Mouse (Mus musculus): Measurements from ENCODE around the gene Mipol1. TPM values are rescaled to one million over a fixed set of nuclear protein-coding genes. Genes with fewer than 3 reads are reported as not detected.

Gene Mipol1
- polyA plus RNA-seq, 1 experiment = not detected

GRCm38 (mm10) chr12:57538588-57539550 lies 308.6 kb downstream of the Mipol1 start:
- Histone ChIP-seq H3K4me3 (ENCODE audit: insufficient read depth, low read depth, low read length) (no peak overlapping the region), H3K27ac (ENCODE audit: insufficient read depth, low read depth, low read length) (no peak overlapping the region), H3K4me1 (ENCODE audit: control insufficient read depth, insufficient read depth, low read length) (no peaks in the 10 kb centered on the region)
- no peak for TF ChIP-seq POLR2A (IDR thresholded peaks at IDR 0.05; ENCODE audit: insufficient read depth, low read depth, low read length)
- WGBS = 3% methylated on average over 63 of the region's 63 CpGs

- no peaks in the 10 kb centered on the region for H3K4me1 ChIP-seq (ENCODE audit: control insufficient read depth, insufficient read depth, low read length)
- H3K4me3 ChIP-seq (ENCODE audit: insufficient read depth, low read depth, low read length) = no peak overlapping the region
- H3K27ac ChIP-seq (ENCODE audit: insufficient read depth, low read depth, low read length) = no peak overlapping the region
- 3% methylated on average over 10 of the region's 10 CpGs for WGBS
- no peak for TF ChIP-seq CTCF (IDR thresholded peaks at IDR 0.05; ENCODE audit: insufficient read depth, low read depth, low read length)
- TF ChIP-seq POLR2A (IDR thresholded peaks at IDR 0.05; ENCODE audit: insufficient read depth, low read depth, low read length) = no peak
Observed at GRCm38 (mm10) chr12:57539551-57539985, 309.3 kb downstream of the Mipol1 start.

GRCm38 (mm10) chr12:57541118-57541517 lies 310.9 kb downstream of the Mipol1 start:
- no peak for TF ChIP-seq POLR2A (IDR thresholded peaks at IDR 0.05; ENCODE audit: insufficient read depth, low read depth, low read length)
- TF ChIP-seq CTCF (IDR thresholded peaks at IDR 0.05; ENCODE audit: insufficient read depth, low read depth, low read length) = no peak
- H3K4me1 ChIP-seq (ENCODE audit: control insufficient read depth, insufficient read depth, low read length) = peaks cover 6% of the 10 kb centered on the region
- WGBS = 13% methylated on average over 6 of the region's 6 CpGs
- H3K27ac ChIP-seq (ENCODE audit: insufficient read depth, low read depth, low read length) = no peak overlapping the region
- no peak overlapping the region for H3K4me3 ChIP-seq (ENCODE audit: insufficient read depth, low read depth, low read length)

- Histone ChIP-seq H3K4me1 (ENCODE audit: control insufficient read depth, insufficient read depth, low read length) (peaks cover 6% of the 10 kb centered on the region), H3K4me3 (ENCODE audit: insufficient read depth, low read depth, low read length) (no peak overlapping the region), H3K27ac (ENCODE audit: insufficient read depth, low read depth, low read length) (no peak overlapping the region)
- WGBS = 2% methylated on average over 46 of the region's 46 CpGs
- TF ChIP-seq CTCF (IDR thresholded peaks at IDR 0.05; ENCODE audit: insufficient read depth, low read depth, low read length) = no peak
- no peak for TF ChIP-seq POLR2A (IDR thresholded peaks at IDR 0.05; ENCODE audit: insufficient read depth, low read depth, low read length)
Observed at GRCm38 (mm10) chr12:57541931-57542745, 311.9 kb downstream of the Mipol1 start.

GRCm38 (mm10) chr12:57542746-57543626 lies 312.8 kb downstream of the Mipol1 start:
- TF ChIP-seq POLR2A (IDR thresholded peaks at IDR 0.05; ENCODE audit: insufficient read depth, low read depth, low read length) = no peak
- TF ChIP-seq CTCF (IDR thresholded peaks at IDR 0.05; ENCODE audit: insufficient read depth, low read depth, low read length) = no peak
- H3K4me1 ChIP-seq (ENCODE audit: control insufficient read depth, insufficient read depth, low read length) = peaks cover 6% of the 10 kb centered on the region
- no peak overlapping the region for H3K27ac ChIP-seq (ENCODE audit: insufficient read depth, low read depth, low read length)
- no peak overlapping the region for H3K4me3 ChIP-seq (ENCODE audit: insufficient read depth, low read depth, low read length)
- 3% methylated on average over 63 of the region's 63 CpGs for WGBS

- Histone ChIP-seq H3K4me3 (ENCODE audit: insufficient read depth, low read depth, low read length) (no peak overlapping the region), H3K27ac (ENCODE audit: insufficient read depth, low read depth, low read length) (no peak overlapping the region), H3K4me1 (ENCODE audit: control insufficient read depth, insufficient read depth, low read length) (peaks cover 6% of the 10 kb centered on the region)
- TF ChIP-seq POLR2A (IDR thresholded peaks at IDR 0.05; ENCODE audit: insufficient read depth, low read depth, low read length) = no peak
- TF ChIP-seq CTCF (IDR thresholded peaks at IDR 0.05; ENCODE audit: insufficient read depth, low read depth, low read length) = no peak
- WGBS = 5% methylated on average over 10 of the region's 10 CpGs
Observed at GRCm38 (mm10) chr12:57543627-57543991, 313.4 kb downstream of the Mipol1 start.

GRCm38 (mm10) chr12:57544641-57545370 lies 314.6 kb downstream of the Mipol1 start:
- WGBS = 2% methylated on average over 31 of the region's 31 CpGs
- TF ChIP-seq POLR2A (IDR thresholded peaks at IDR 0.05; ENCODE audit: insufficient read depth, low read depth, low read length) (no peak), CTCF (IDR thresholded peaks at IDR 0.05; ENCODE audit: insufficient read depth, low read depth, low read length) (no peak)
- H3K4me1 ChIP-seq (ENCODE audit: control insufficient read depth, insufficient read depth, low read length) = peaks cover 6% of the 10 kb centered on the region
- no peak overlapping the region for H3K4me3 ChIP-seq (ENCODE audit: insufficient read depth, low read depth, low read length)
- no peak overlapping the region for H3K27ac ChIP-seq (ENCODE audit: insufficient read depth, low read depth, low read length)

Data from olfactory bulb, adult 2 months (tissue).